Mouse (Mus musculus) testis, postnatal 14 days (tissue): ENCODE measurements around the gene Elk3.
A peak's percentile ranks its signal among the peaks of the same experiment; 100 is the strongest.

Source experiments
- DNase-seq: peaks from one replicate; pipeline ENCODE4 v3.0.0; 2021; ENCODE audit warnings: low spot score

The Elk3 gene

GRCm38 (mm10) chr10:93293621-93294020, 17.3 kb downstream of the Elk3 start:
- no peak for DNase-seq

DNA sequence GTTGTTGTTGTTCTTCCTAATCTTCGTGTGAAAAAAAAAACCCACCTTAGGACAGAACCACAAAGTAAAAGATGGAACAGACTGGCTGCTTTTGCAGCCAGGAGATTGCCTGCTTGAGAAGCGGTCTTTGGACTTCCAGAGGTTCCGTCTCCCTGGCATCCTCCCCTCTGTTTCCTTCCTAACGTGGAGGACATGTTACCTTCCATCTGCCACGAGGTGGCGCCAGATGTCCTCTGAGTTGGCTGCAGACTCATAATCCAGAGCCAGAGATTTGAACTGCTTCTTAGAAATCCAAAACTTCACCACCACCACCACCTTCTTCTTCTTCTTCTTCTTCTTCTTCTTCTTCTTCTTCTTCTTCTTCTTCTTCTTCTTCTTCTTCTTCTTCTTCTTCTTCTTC, 19.1 kb downstream of the Elk3 start:
- peak; percentile 52 for DNase-seq

GRCm38 (mm10) chr10:93291352-93291751, 19.6 kb downstream of the Elk3 start:
- DNase-seq, result no peak

- DNase-seq, result no peak
Measured at GRCm38 (mm10) chr10:93289404-93289803, 21.5 kb downstream of the Elk3 start.

DNA sequence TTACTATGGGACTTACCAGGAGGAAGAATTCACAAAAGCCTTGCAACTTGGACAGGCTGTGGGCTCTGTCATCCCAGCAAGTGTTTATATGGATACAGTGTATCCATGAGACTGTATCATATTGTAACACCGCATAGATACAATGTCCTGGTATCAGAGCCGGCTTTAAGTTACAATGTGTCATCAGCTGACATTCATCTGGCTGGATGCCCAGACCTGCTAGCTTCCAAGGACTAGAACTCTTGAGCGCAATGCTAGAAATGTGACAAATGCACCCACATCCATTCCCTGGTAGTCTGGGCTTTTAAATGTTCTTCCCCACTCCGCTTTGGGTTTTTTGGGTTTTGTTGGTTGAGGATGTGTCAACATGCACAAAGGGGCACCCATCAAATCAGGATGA, 22.6 kb downstream of the Elk3 start:
- peak; percentile 80 for DNase-seq

DNA sequence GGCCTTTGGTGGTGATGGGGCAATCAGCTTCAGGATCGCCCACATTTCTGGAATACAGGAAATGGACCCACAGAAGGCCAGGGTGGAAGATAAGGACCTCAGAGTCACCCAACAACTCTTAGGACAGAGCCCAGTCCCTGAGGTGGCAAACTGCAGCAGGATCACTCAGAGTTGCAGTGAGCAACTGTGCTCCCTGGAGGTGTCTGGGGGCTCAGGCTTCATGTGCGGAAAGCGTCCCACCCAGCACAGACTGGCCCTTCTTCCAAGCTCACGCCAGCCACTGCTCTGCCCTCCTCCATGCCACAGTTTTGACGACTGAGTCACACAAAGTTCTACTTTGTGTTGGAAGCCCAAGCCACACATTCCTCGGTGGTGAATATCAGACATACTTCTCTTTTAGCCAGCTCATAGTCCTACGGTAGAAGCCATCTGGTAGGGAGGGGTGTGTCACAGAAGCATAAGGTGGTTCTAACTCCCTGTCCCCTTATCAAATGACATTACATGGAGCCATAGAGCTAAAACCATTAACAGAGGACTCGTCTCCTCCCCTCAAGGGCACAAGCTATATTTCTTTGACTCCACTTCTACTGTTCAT, 23.3 kb downstream of the Elk3 start:
- no peak for DNase-seq

DNA sequence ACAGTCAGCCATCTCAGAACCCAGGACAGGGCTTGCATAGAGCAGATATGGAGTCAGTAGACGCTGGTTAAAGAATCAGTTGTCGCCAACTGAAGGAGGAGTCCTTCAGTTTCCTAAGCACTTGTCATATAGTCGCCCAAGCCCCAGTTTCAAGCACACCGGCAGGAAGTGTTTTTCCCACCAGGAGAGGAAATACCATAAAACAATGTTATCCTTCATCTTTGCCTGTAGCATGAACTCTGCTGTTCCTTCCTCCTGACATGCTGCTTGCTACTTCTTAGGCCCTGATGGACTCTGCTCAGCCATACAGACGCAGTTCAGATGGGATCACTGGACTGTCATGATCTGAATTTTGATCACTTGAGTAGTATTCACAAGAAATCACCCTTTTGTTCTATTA, 25.4 kb downstream of the Elk3 start:
- no peak for DNase-seq

DNA sequence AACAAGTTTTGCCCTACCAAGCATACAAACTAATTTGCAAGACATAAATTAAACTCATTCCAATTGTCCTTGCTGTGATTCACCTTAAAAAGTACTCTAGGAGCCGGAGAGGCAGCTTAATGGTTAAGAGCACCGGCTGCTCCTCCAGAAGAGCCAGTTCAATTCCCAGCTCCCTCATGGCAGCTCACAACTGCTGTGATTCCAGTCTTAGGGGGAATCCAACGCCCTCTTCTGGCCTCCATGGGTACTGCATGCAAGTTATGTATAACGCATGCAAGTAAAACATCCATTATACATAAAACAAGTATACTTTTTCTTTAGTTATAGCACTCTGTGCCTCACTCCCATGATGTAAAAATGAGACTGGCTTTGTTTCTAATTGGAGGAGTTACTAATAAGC, 27.7 kb downstream of the Elk3 start:
- DNase-seq, result no peak

- no peak for DNase-seq
Measured at GRCm38 (mm10) chr10:93282526-93282964, 28.4 kb downstream of the Elk3 start.

DNA sequence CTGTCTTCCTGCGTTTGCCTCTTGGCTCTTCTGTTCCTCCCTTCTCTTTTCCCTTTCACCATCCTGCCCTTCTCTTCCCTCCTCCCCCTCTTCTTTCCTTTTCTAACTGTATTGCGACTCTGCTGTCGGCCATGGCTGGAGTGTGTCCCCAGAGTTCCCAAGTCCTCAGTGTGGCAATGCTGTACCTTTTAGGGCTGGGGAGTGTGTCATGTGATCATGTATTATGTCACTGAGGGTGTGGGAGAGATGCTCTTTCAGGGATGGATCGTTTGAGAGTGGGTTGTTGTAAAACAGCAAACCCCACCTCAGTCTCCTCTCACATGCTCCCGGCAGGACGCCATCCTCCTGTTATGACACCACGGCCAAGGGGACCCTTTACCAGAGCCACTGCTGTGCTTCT, 29.8 kb downstream of the Elk3 start:
- DNase-seq, result no peak

- DNase-seq, result no peak
Measured at GRCm38 (mm10) chr10:93280586-93280985, 30.3 kb downstream of the Elk3 start.

DNA sequence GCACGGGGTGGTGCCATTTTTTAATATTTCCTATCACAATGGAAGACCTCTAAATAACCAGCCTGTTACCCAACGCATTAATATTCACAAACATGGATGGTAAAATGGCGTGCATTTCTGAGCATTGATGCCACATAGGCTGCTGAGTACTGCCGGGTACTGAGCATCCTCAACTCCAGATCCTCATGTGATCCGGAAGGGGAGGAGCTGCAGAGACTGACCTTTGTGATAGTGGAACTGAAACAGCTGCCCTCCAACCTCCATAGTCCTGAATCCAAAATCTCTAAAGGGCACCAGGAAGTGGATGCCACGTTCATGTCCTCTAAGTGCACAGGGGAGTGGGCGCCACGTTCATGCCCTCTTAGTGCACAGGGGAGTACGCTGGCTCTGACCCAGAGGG, 31.9 kb downstream of the Elk3 start:
- no peak for DNase-seq

DNA sequence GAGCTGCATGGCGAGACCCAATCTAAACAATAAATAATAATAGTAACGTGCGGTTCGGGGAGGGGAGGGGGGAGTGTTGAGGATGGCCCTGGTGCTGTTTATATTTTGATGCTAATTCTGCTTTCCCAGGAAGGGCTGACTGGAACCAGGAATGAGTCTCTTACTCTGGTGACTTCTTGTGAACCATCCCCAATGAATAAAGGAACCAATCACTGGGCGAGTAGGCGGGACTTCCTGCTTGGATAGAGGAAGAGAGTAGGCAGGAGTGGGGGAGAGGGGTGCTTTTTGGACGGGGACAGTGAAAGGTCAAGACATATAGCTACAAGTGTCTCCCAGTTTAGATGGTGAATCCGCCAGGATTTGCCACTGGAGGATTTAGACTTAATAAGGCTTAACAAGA, 32.6 kb downstream of the Elk3 start:
- DNase-seq, result peak; percentile 35

GRCm38 (mm10) chr10:93276857-93277256, 34.1 kb downstream of the Elk3 start:
- DNase-seq, result no peak

DNA sequence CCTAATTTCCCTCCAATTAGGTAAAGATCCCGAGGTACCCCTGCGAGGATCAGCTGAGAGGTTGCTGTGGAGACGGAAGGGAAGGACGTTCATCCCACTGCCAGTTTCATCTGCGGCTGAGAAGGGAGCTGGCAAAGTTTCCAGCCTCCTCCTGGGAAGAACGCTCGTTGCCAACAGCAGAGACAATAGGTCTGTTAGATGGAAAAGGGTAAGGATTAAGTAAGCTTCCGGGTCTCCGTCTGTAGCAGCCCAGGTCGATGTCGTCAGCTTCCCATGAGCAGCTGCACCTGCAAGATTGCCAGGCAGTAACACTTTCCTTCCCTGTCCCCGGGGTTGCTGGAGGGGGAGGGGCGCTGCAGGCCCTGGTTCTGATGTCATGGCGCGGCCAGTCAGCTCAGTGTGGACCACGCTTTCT, 34.6 kb downstream of the Elk3 start:
- no peak for DNase-seq

GRCm38 (mm10) chr10:93275212-93276136, 35.5 kb downstream of the Elk3 start:
- no peak for DNase-seq

- DNase-seq, result no peak
Measured at GRCm38 (mm10) chr10:93274277-93274696, 36.6 kb downstream of the Elk3 start.

DNA sequence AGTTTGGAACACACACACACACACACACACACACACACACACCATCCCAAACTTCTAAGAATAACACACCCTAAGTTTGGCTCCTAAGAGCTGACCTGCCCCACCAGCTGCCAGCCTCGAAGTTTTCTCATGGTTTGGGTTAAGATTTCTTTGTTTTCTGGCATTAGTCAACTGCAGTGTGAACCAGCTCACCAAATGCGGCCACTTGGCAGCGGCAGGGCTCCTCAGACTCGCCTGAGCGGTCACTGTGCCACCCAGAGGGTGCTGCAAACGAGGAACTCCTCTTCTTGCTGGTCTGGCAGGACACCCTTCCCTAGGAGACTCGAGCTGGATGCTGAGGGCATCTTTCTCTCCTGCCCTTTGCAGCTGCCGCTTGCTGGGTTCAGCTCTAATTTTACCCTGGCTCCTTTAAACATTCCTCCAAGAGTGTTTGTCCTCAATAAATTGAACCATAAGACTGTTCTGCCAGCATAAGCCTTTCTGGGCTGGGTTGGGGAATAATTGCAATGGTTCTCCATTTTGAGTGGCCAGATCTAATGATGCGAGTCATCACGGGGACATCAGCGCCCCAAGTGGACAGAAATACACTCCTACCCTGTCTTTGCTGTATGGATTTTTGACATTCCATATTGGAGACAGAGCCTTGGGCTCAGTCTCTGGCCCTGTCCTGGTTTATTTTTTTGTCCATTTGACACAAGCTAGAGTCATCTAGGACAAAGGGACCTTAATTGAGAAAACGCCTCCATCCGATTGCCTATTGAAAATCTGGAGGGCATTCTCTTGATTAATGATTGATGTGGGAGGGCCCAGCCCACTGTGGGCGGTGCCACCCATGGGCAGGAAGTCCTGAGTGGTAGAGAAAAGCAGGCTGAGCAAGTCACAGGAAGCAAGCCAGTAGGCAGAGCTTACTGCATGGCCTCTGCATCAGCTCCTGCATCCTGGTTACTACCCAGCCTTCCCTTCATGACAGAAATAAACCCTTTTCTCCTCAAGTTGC, 37.7 kb downstream of the Elk3 start:
- no peak for DNase-seq

- no peak for DNase-seq
Measured at GRCm38 (mm10) chr10:93271831-93272230, 39.1 kb downstream of the Elk3 start.

DNA sequence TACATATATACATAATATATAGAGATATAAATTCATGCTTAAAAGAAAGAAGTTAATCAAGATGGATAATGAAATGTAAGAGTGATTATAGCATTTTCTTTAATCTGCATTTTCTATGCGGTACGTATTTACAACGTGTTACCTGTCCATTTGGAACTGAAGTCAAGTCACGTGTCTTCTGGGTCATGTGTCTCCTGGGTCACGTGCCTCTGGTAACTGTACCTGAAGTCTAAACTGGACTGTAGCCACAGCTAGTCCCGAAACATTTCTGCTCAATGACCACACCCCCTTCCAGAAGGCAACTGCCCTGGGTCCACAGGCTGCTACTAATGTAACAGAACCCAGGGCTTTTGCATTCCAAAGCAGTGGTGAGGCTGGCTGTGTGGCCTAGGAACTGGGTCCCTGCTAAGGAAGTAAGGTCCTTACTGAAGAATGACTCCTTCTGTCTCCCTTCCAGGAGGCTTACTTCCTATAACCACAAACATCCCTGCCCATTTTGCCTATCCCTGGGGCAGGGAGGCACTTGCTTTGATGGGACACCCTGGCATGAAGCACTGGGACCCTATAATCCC, 40.0 kb downstream of the Elk3 start:
- DNase-seq, result no peak

- DNase-seq, result no peak
Measured at GRCm38 (mm10) chr10:93269744-93270143, 41.2 kb downstream of the Elk3 start.

GRCm38 (mm10) chr10:93268339-93268738, 42.6 kb downstream of the Elk3 start:
- DNase-seq, result no peak
